Mouse (Mus musculus) ES-E14 (cell line): Measurements from ENCODE around the gene Ccnq. TPM values are rescaled to one million over a fixed set of nuclear protein-coding genes. Genes with fewer than 3 reads are reported as not detected.

ENCODE experiments used
- DNase-seq: peaks from one replicate; pipeline ENCODE4 v3.0.0-alpha.2; 2013; ENCODE audit warnings: low read depth, low spot score
- H3K27ac ChIP-seq: 2 replicates; pipeline ENCODE4 v1.5.1; 2012; ENCODE audit warnings: low read depth, mild to moderate bottlenecking, low read length, moderate library complexity, mixed read lengths; ENCODE audit not compliant: poor library complexity, insufficient read depth, severe bottlenecking
- H3K36me3 ChIP-seq: 2 replicates; pipeline ENCODE4 v1.6.1; 2012; ENCODE audit warnings: mild to moderate bottlenecking, low read length, moderate library complexity, mixed read lengths; ENCODE audit not compliant: control insufficient read depth, poor library complexity, insufficient read depth, severe bottlenecking
- H3K4me1 ChIP-seq, 2 experiments: fragments of 150-350 bp in 1 of 2; sonication (generic) in 1 of 2; 2 replicates each; pipeline ENCODE4 v1.6.1; 2012; ENCODE audit warnings: low read length in 2 of 2, mild to moderate bottlenecking in 1 of 2, mixed read lengths in 1 of 2; ENCODE audit not compliant: control insufficient read depth in 2 of 2, insufficient read depth in 2 of 2, poor library complexity in 1 of 2
- H3K4me3 ChIP-seq, 2 experiments: fragments of 150-350 bp in 1 of 2; sonication (generic) in 1 of 2; 2 replicates each; pipeline ENCODE4 v1.5.1; 2012; ENCODE audit warnings: low read length in 2 of 2, low read depth in 1 of 2, mild to moderate bottlenecking in 1 of 2, mixed read lengths in 1 of 2; ENCODE audit not compliant: insufficient read depth in 1 of 2, poor library complexity in 1 of 2, severe bottlenecking in 1 of 2
- H3K9ac ChIP-seq: 2 replicates; pipeline ENCODE4 v1.6.1; 2012; ENCODE audit warnings: low read depth, mild to moderate bottlenecking, low read length, mixed read lengths; ENCODE audit not compliant: poor library complexity, insufficient read depth, severe bottlenecking
- H3K9me3 ChIP-seq: fragments of 150-350 bp; sonication (generic); 2 replicates; pipeline ENCODE4 v1.6.1; 2012; ENCODE audit warnings: low read depth, mild to moderate bottlenecking, low read length; ENCODE audit not compliant: control insufficient read depth, insufficient read depth
- CHD2 ChIP-seq: IDR thresholded peaks from 2 replicates; pipeline ENCODE4 v1.6.1; 2014; ENCODE audit warnings: mild to moderate bottlenecking, low read depth, low read length, inconsistent platforms
- HCFC1 ChIP-seq: IDR thresholded peaks from 2 replicates; pipeline ENCODE4 v1.6.1; 2012; ENCODE audit warnings: low read length, inconsistent platforms, borderline replicate concordance; ENCODE audit not compliant: insufficient read depth
- MAFK ChIP-seq: IDR thresholded peaks from 2 replicates; pipeline ENCODE4 v1.6.1; 2014; ENCODE audit warnings: mild to moderate bottlenecking, low read depth, low read length, inconsistent platforms; ENCODE audit not compliant: insufficient read depth
- ZC3H11A ChIP-seq: IDR thresholded peaks from 2 replicates; pipeline ENCODE4 v1.6.1; 2012; ENCODE audit warnings: low read depth, mild to moderate bottlenecking, inconsistent platforms, low read length, borderline replicate concordance
- ZNF384 ChIP-seq: IDR thresholded peaks from 2 replicates; pipeline ENCODE4 v1.6.1; 2012; ENCODE audit warnings: low read depth, low read length, inconsistent platforms
- in situ Hi-C, 2 experiments: fragments of 600-800 bp; cut with MboI; formaldehyde crosslinking; loops; one replicate each; pipeline ENCODE4 v1.15.1; 2025; ENCODE audit warnings: low sequenced_read_pairs in 2 of 2, inconsistent platforms in 1 of 2; ENCODE audit not compliant: unreplicated experiment in 2 of 2
- total RNA-seq: library from RNA; depleted of rRNA; stranded (reverse); fragments of 300-350 nt; gene quantifications from 2 replicates; pipeline ENCODE4 v1.2.3, GENCODE M21; 2012

The Ccnq gene
- total RNA-seq, 1 experiment = 35.7 TPM

- peaks cover 0 to 4% of the 10 kb centered on the region in 2 experiments; a peak in 2 of 4 replicates for H3K4me1 ChIP-seq
- no peaks in the 10 kb centered on the region for H3K9me3 ChIP-seq
- no peak overlapping the region for H3K9ac ChIP-seq
- in situ Hi-C loops = no loop called here
- no peak overlapping the region for H3K27ac ChIP-seq
- no peak overlapping the region for H3K4me3 ChIP-seq
- no peaks in the 10 kb centered on the region for H3K36me3 ChIP-seq
- DNase-seq = no peak
- no peak for TF ChIP-seq CHD2
- no peak for TF ChIP-seq HCFC1
- no peak for TF ChIP-seq ZNF384
- TF ChIP-seq ZC3H11A = no peak
- TF ChIP-seq MAFK = no peak
These were observed 28.5 kb upstream of the Ccnq start for GRCm38 (mm10) chr11:78780002-78780401.

DNA sequence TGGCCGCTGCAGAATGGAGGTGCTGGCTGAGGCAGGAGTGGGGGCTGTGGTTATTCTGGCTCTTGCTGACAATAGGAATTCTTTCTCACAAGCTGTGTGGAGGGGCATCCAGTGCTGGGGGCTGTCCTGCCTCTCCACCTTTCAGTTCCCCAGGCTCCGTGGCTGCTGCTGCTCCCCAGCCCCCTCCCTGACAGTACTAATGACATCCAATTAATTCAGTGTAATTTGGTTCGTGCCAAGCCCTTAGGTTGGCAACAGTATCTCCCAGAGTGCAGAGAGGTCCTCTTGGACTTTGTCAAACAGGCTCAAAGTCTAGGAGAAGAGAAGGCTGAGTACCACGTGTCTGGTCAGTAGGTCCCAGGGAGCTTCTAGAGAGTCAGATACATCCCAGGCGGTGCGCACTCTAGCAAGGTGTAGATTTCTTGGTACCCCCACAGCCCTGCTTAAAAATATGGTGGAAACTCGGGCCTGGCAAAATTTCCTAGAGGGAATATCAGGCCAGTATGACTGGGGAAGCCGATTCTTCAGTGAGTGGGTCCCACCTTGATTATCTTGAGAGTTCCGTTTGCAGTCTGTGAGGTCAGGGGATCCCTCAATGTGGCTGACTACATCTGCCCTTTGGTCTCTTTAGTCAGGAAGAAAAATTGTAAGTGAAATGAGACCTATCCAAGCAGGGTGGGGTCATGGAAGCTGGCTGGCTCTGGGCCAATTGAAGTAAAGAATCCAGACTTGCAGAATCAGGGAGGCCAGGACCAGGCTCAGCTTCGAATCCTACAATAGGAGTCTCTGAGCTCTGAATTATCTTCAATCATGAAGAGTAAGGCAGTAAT is 26.5 kb upstream of the Ccnq start:
- DNase-seq = no peak
- TF ChIP-seq HCFC1 (no peak), ZNF384 (no peak), CHD2 (no peak)
- H3K36me3 ChIP-seq = no peaks in the 10 kb centered on the region
- in situ Hi-C loops = no loop called here
- H3K4me3 ChIP-seq = no peak overlapping the region
- H3K9ac ChIP-seq = no peak overlapping the region
- no peak overlapping the region for H3K27ac ChIP-seq
- H3K9me3 ChIP-seq = no peaks in the 10 kb centered on the region
- peaks cover 0 to 4% of the 10 kb centered on the region in 2 experiments; a peak in 2 of 4 replicates for H3K4me1 ChIP-seq

DNA sequence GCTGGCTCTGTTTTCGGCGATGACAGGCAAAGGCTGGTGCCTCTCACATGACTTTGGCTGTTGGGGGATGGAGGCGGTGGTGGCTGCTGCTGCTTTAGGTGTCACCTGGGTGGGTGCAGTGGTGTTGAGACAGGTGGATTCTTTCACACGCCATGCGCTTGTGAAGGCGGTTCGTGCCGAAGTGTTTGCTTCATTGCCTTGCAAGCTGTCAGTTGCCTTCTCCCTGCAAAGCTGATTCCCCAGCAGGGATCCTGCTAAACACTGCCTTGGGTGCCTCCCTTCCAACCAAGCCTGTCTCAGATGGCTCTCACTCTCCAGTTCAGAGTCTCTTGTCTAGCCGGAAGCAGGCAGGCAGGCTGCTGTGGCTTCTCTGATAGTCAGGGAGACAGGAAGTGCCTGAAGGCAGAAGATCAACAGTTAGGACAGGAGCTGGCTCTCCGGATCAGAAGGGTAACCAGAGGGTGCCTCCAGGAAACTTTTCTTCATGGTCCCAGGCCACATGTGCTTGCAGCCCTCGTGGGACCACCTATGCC is 20.3 kb upstream of the Ccnq start:
- Histone ChIP-seq H3K4me3 (no peak overlapping the region), H3K36me3 (no peaks in the 10 kb centered on the region), H3K27ac (no peak overlapping the region), H3K9ac (no peak overlapping the region), H3K4me1 (no peaks in the 10 kb centered on the region), H3K9me3 (no peaks in the 10 kb centered on the region)
- in situ Hi-C loops = no loop called here
- DNase-seq = no peak
- TF ChIP-seq ZC3H11A (no peak), ZNF384 (no peak), CHD2 (no peak), HCFC1 (no peak), MAFK (no peak)

GRCm38 (mm10) chr11:78770436-78770835 is 18.9 kb upstream of the Ccnq start:
- Histone ChIP-seq H3K9me3 (no peaks in the 10 kb centered on the region), H3K36me3 (no peaks in the 10 kb centered on the region), H3K4me3 (no peak overlapping the region), H3K9ac (no peak overlapping the region), H3K4me1 (no peaks in the 10 kb centered on the region), H3K27ac (no peak overlapping the region)
- no peak for TF ChIP-seq ZC3H11A
- no peak for TF ChIP-seq MAFK
- TF ChIP-seq CHD2 = no peak
- TF ChIP-seq HCFC1 = no peak
- no peak for TF ChIP-seq ZNF384
- DNase-seq = no peak
- in situ Hi-C loops = no loop called here
